Mouse (Mus musculus) hindbrain, embryonic 14.5 days (tissue): ENCODE results near the gene Gm3625. TPM values are rescaled to one million over a fixed set of nuclear protein-coding genes. Genes with fewer than 3 reads are reported as not detected.

Experiments used
- ATAC-seq: fragments of 200-750 bp; cut with Nextera tagmentation; 2 replicates; pipeline ENCODE4 v1.8.0; 2017; ENCODE audit warnings: moderate number of reproducible peaks, mild to moderate bottlenecking, moderate TSS enrichment, moderate library complexity; ENCODE audit not compliant: low FRiP score
- DNase-seq: peaks from one replicate; pipeline ENCODE4 v3.0.0-alpha.2; 2015; ENCODE audit warnings: low spot score
- H3K27ac ChIP-seq: fragments of 300-500 bp; sonication (generic); 2 replicates; pipeline ENCODE4 v1.5.1; 2014; ENCODE audit warnings: mild to moderate bottlenecking, moderate library complexity
- H3K27me3 ChIP-seq: fragments of 300-500 bp; sonication (generic); 2 replicates; pipeline ENCODE4 v1.6.1; 2014; ENCODE audit warnings: mild to moderate bottlenecking, low read length, mixed read lengths; ENCODE audit not compliant: control insufficient read depth, insufficient read depth
- H3K36me3 ChIP-seq: fragments of 300-500 bp; sonication (generic); replicated peaks from 2 replicates; pipeline ENCODE4 v1.6.1; 2014; ENCODE audit not compliant: control insufficient read depth, insufficient read depth
- H3K4me1 ChIP-seq: fragments of 300-500 bp; sonication (generic); replicated peaks from 2 replicates; pipeline ENCODE4 v1.6.1; 2014; ENCODE audit warnings: antibody characterized with exemption, low read length, mixed read lengths; ENCODE audit not compliant: control insufficient read depth, insufficient read depth
- H3K4me2 ChIP-seq: fragments of 300-500 bp; sonication (generic); replicated peaks from 2 replicates; pipeline ENCODE4 v1.6.1; 2014; ENCODE audit warnings: mild to moderate bottlenecking, moderate library complexity
- H3K4me3 ChIP-seq: fragments of 300-500 bp; sonication (generic); replicated peaks from 2 replicates; pipeline ENCODE4 v1.5.1; 2014; ENCODE audit warnings: mild to moderate bottlenecking, low read length
- H3K9ac ChIP-seq: fragments of 300-500 bp; sonication (generic); 2 replicates; pipeline ENCODE4 v1.6.1; 2014
- H3K9me3 ChIP-seq: fragments of 300-500 bp; sonication (generic); 2 replicates; pipeline ENCODE4 v1.6.1; 2016; ENCODE audit warnings: low read length; ENCODE audit not compliant: control insufficient read depth
- WGBS: fragments of 180-500 bp; shearing (Covaris S2); extraction: QIAGEN DNeasy Blood & Tissue Kit; methylation state at CpG from one replicate; pipeline ENCODE4 v1.1.7; 2014; 5-methylcytosine and 5-hydroxymethylcytosine counted together
- polyA plus RNA-seq: library from polyadenylated mRNA; unstranded; fragments of >200 nt; fragmentation: Nextera tagmentation; extraction: Ambion mirVana; gene quantifications from 2 replicates; pipeline ENCODE4 v1.2.1, GENCODE M21; 2014

The Gm3625 gene
- polyA plus RNA-seq, 1 experiment from 2014 or later: not detected

- no peak overlapping the region for H3K4me3 ChIP-seq
- peaks cover 6% of the 10 kb centered on the region; the same call in 1 of the 2 replicates for H3K4me1 ChIP-seq
- no peak overlapping the region for H3K9ac ChIP-seq
- 86% methylated on average over 6 of the region's 6 CpGs for WGBS
- H3K27me3 ChIP-seq: no peaks in the 10 kb centered on the region
- no peak overlapping the region for H3K4me2 ChIP-seq
- ATAC-seq (no peak), DNase-seq (no peak)
- H3K9me3 ChIP-seq: no peaks in the 10 kb centered on the region
- H3K36me3 ChIP-seq: no peaks in the 10 kb centered on the region
- H3K27ac ChIP-seq: no peak overlapping the region
These were observed 2.3 kb upstream of the Gm3625 start for GRCm38 (mm10) chr12:4595055-4595454.

- H3K36me3 ChIP-seq: no peaks in the 10 kb centered on the region
- no peak for ATAC-seq
- H3K4me3 ChIP-seq: peak overlapping the region; percentile 56
- H3K9ac ChIP-seq: peak overlapping the region; percentile 86
- H3K27ac ChIP-seq: no peak overlapping the region
- 69% methylated on average over 9 of the region's 9 CpGs for WGBS
- DNase-seq: no peak
- peak overlapping the region; percentile 64 for H3K4me2 ChIP-seq
- no peaks in the 10 kb centered on the region for H3K9me3 ChIP-seq
- no peaks in the 10 kb centered on the region for H3K27me3 ChIP-seq
- H3K4me1 ChIP-seq: peaks cover 6% of the 10 kb centered on the region; the same call in 1 of the 2 replicates
These were observed 1.2 kb upstream of the Gm3625 start for GRCm38 (mm10) chr12:4593930-4594391.

- Histone ChIP-seq H3K36me3 (no peaks in the 10 kb centered on the region), H3K4me3 (peak overlapping the region; percentile 56), H3K27ac (peak overlapping the region; percentile 55; the same call in 1 of the 2 replicates), H3K9ac (peak overlapping the region; percentile 86), H3K27me3 (no peaks in the 10 kb centered on the region), H3K4me1 (peaks cover 6% of the 10 kb centered on the region; the same call in 1 of the 2 replicates), H3K4me2 (peak overlapping the region; percentile 64), H3K9me3 (no peaks in the 10 kb centered on the region)
- WGBS: under 1% methylated on average over 76 of the region's 80 CpGs
- ATAC-seq (peak; percentile 74), DNase-seq (no peak)
These were observed 621 bp upstream of the Gm3625 start for GRCm38 (mm10) chr12:4593166-4593929.

- Histone ChIP-seq H3K4me1 (peaks cover 6% of the 10 kb centered on the region; the same call in 1 of the 2 replicates), H3K36me3 (no peaks in the 10 kb centered on the region), H3K27ac (no peak overlapping the region), H3K9me3 (no peaks in the 10 kb centered on the region), H3K4me3 (peak overlapping the region; percentile 56), H3K27me3 (no peaks in the 10 kb centered on the region), H3K9ac (peak overlapping the region; percentile 86; the same call in 1 of the 2 replicates), H3K4me2 (peak overlapping the region; percentile 64)
- no peak for DNase-seq
- 69% methylated on average over 6 of the region's 6 CpGs for WGBS
- ATAC-seq: no peak
These were observed 702 bp downstream of the Gm3625 start for GRCm38 (mm10) chr12:4592025-4592424.

- Histone ChIP-seq H3K4me3 (no peak overlapping the region), H3K9me3 (no peaks in the 10 kb centered on the region), H3K27ac (no peak overlapping the region), H3K36me3 (no peaks in the 10 kb centered on the region), H3K4me2 (no peak overlapping the region), H3K9ac (no peak overlapping the region), H3K27me3 (no peaks in the 10 kb centered on the region), H3K4me1 (0 out of 2 replicates have a peak, but pooled peaks cover under 1% of the 10 kb centered on the region)
- 66% methylated on average over 3 of the region's 3 CpGs for WGBS
- DNase-seq (no peak), ATAC-seq (peak; percentile 13; the same call in 1 of the 2 replicates)
These were observed 4.1 kb downstream of the Gm3625 start for GRCm38 (mm10) chr12:4588603-4589002.

- H3K4me2 ChIP-seq: no peak overlapping the region
- ATAC-seq: no peak
These were observed 4.9 kb downstream of the Gm3625 start for GRCm38 (mm10) chr12:4587846-4588245.

GRCm38 (mm10) chr12:4582326-4582725 lies 10.4 kb downstream of the Gm3625 start:
- Histone ChIP-seq H3K27me3 (no peaks in the 10 kb centered on the region), H3K36me3 (no peaks in the 10 kb centered on the region), H3K4me1 (no peaks in the 10 kb centered on the region), H3K9ac (no peak overlapping the region), H3K27ac (no peak overlapping the region), H3K4me3 (no peak overlapping the region), H3K9me3 (no peaks in the 10 kb centered on the region), H3K4me2 (no peak overlapping the region)
- ATAC-seq: no peak
- DNase-seq: no peak

More at GRCm38 (mm10) chr12:4587846-4588245, 4.9 kb downstream of the Gm3625 start:
- no peak for DNase-seq
- 72% methylated on average over 2 of the region's 2 CpGs for WGBS
- H3K9ac ChIP-seq: no peak overlapping the region
- no peaks in the 10 kb centered on the region for H3K36me3 ChIP-seq
- H3K4me3 ChIP-seq: no peak overlapping the region
- H3K4me1 ChIP-seq: no peaks in the 10 kb centered on the region
- no peaks in the 10 kb centered on the region for H3K9me3 ChIP-seq
- H3K27ac ChIP-seq: no peak overlapping the region
- no peaks in the 10 kb centered on the region for H3K27me3 ChIP-seq

GRCm38 (mm10) chr12:4574065-4574464 lies 18.7 kb downstream of the Gm3625 start:
- no peaks in the 10 kb centered on the region for H3K4me1 ChIP-seq
- no peak for ATAC-seq
- H3K27me3 ChIP-seq: no peaks in the 10 kb centered on the region
- H3K9me3 ChIP-seq: no peaks in the 10 kb centered on the region
- no peak overlapping the region for H3K9ac ChIP-seq
- no peak for DNase-seq
- H3K27ac ChIP-seq: no peak overlapping the region
- H3K4me3 ChIP-seq: no peak overlapping the region
- no peaks in the 10 kb centered on the region for H3K36me3 ChIP-seq
- no peak overlapping the region for H3K4me2 ChIP-seq
- WGBS: 80% methylated on average over 4 of the region's 4 CpGs

GRCm38 (mm10) chr12:4571864-4572263 lies 20.9 kb downstream of the Gm3625 start:
- Histone ChIP-seq H3K9ac (no peak overlapping the region), H3K9me3 (no peaks in the 10 kb centered on the region), H3K4me2 (no peak overlapping the region), H3K4me3 (no peak overlapping the region), H3K27me3 (no peaks in the 10 kb centered on the region), H3K36me3 (no peaks in the 10 kb centered on the region), H3K4me1 (no peaks in the 10 kb centered on the region), H3K27ac (no peak overlapping the region)
- 36% methylated on average over 5 of the region's 5 CpGs for WGBS
- ATAC-seq (no peak), DNase-seq (peak; percentile 43)
